ENCODE assay signal across 18 mouse cellular contexts in genomic region chr8:110820257-110820656, GRCm38 (mm10). TPM values are rescaled to one million over a fixed set of nuclear protein-coding genes. Genes with fewer than 3 reads are reported as not detected.
A peak's percentile ranks its signal among the peaks of the same experiment; 100 is the strongest.
DNase-seq lines count a peak whose midpoint lies in the region; ATAC-seq and TF ChIP-seq lines count a peak whose summit lies in the region.
"Had no signal": no experiment of that assay in that cellular context is flagged by ENCODE, and none has a peak within 500 bp of the region (broad histone marks: within the 10 kb centered on the region; RNA-seq: fewer than 3 reads in every experiment).

No protein-coding gene starts in this region.

- no peak overlapping the region for H3K4me3 ChIP-seq in forebrain, postnatal 0 days (ENCODE audit: low read depth, low read length)
- no peak overlapping the region for H3K4me3 ChIP-seq in forebrain, embryonic 11.5 days (ENCODE audit: low read depth, low read length)
- no peak overlapping the region for H3K4me3 ChIP-seq in lung, adult 2 months (replicated peaks; ENCODE audit: extremely low read depth, low read depth, low read length)
- H3K4me3 ChIP-seq: embryonic facial prominence, embryonic 10.5 days; forebrain, embryonic 10.5 days; heart, embryonic 13.5 days; hindbrain, embryonic 15.5 days had no signal

- TF ChIP-seq POLR2A in lung, adult 2 months (IDR thresholded peaks at IDR 0.05; ENCODE audit: borderline replicate concordance, extremely low read depth, low read depth, low read length) = no peak

- H3K36me3 ChIP-seq in forebrain, postnatal 0 days (ENCODE audit: insufficient read depth) = peaks cover 95% of the 10 kb centered on the region
- peaks cover 46% of the 10 kb centered on the region for H3K36me3 ChIP-seq in forebrain, embryonic 11.5 days (ENCODE audit: control insufficient read depth, insufficient read depth, low read length)

- H3K27ac ChIP-seq in forebrain, postnatal 0 days (ENCODE audit: low read depth, low read length) = no peak overlapping the region
- no peak overlapping the region for H3K27ac ChIP-seq in forebrain, embryonic 11.5 days (ENCODE audit: low read depth, low read length)
- H3K27ac ChIP-seq: embryonic facial prominence, embryonic 10.5 days; forebrain, embryonic 10.5 days; heart, embryonic 13.5 days; hindbrain, embryonic 15.5 days had no signal

- H3K9me3 ChIP-seq in forebrain, postnatal 0 days (ENCODE audit: low read length) = no peaks in the 10 kb centered on the region
- H3K9me3 ChIP-seq in forebrain, embryonic 11.5 days (ENCODE audit: control insufficient read depth, low read length) = no peaks in the 10 kb centered on the region
- H3K9me3 ChIP-seq: embryonic facial prominence, embryonic 10.5 days; forebrain, embryonic 10.5 days; heart, embryonic 13.5 days; hindbrain, embryonic 15.5 days had no signal

- no peaks in the 10 kb centered on the region for H3K27me3 ChIP-seq in forebrain, postnatal 0 days (ENCODE audit: insufficient read depth, low read length)
- H3K27me3 ChIP-seq in forebrain, embryonic 11.5 days (ENCODE audit: control insufficient read depth, insufficient read depth, low read length) = no peaks in the 10 kb centered on the region
- H3K27me3 ChIP-seq: CH12.LX; heart, embryonic 13.5 days; hindbrain, embryonic 15.5 days had no signal

- H3K4me1 ChIP-seq in forebrain, postnatal 0 days (ENCODE audit: insufficient read depth) = no peaks in the 10 kb centered on the region
- no peaks in the 10 kb centered on the region for H3K4me1 ChIP-seq in forebrain, embryonic 11.5 days (replicated peaks; ENCODE audit: control insufficient read depth, insufficient read depth, low read length)
- H3K4me1 ChIP-seq in lung, adult 2 months (ENCODE audit: control insufficient read depth, insufficient read depth, low read length) = no peaks in the 10 kb centered on the region; the same call in 1 of the 2 replicates
- H3K4me1 ChIP-seq: embryonic facial prominence, embryonic 10.5 days; forebrain, embryonic 10.5 days; hindbrain, embryonic 15.5 days had no signal

- peak; percentile 21 for DNase-seq in forebrain, postnatal 0 days
- DNase-seq in forebrain, embryonic 11.5 days (ENCODE audit: low spot score) = no peak
- DNase-seq in lung, postnatal 25 days (ENCODE audit: low spot score) = peak; percentile 8
- DNase-seq in lung, adult 2 months = no peak
- peak; percentile 89 for DNase-seq in adipocyte (ENCODE audit: low spot score)
- DNase-seq in fat pad, adult 2 months (ENCODE audit: extremely low read depth, low read depth, low spot score) = peak; percentile 83
- DNase-seq: adrenal gland, postnatal 14 days; cerebellum, adult 2 months; cerebellum, postnatal 10 days; gastrocnemius, postnatal 10 days; heart, postnatal 36 days had no signal

- WGBS in forebrain, postnatal 0 days = 90% methylated on average over 2 of the region's 2 CpGs
- 93% methylated on average over 2 of the region's 2 CpGs for WGBS in forebrain, embryonic 11.5 days
- WGBS in lung, adult 2 months = 70% methylated on average over 2 of the region's 2 CpGs

- no peak overlapping the region for H3K9ac ChIP-seq in forebrain, postnatal 0 days
- H3K9ac ChIP-seq in forebrain, embryonic 11.5 days (ENCODE audit: low read length) = no peak overlapping the region
- H3K9ac ChIP-seq: heart, embryonic 13.5 days; hindbrain, embryonic 15.5 days had no signal

- TF ChIP-seq CTCF in forebrain, postnatal 0 days (IDR thresholded peaks at IDR 0.05; ENCODE audit: low read depth) = no peak
- no peak for TF ChIP-seq CTCF in lung, adult 2 months (IDR thresholded peaks at IDR 0.05; ENCODE audit: insufficient read depth, low read length)

- ATAC-seq in forebrain, postnatal 0 days = no peak
- ATAC-seq in forebrain, embryonic 11.5 days (replicated peaks; ENCODE audit: low FRiP score) = no peak
- no peak for ATAC-seq in inflammation-experienced regulatory T-cells, adult 6 months
- ATAC-seq: intestine, postnatal 0 days had no signal

- no peak overlapping the region for H3K4me2 ChIP-seq in forebrain, postnatal 0 days (ENCODE audit: low read depth)
- no peak overlapping the region for H3K4me2 ChIP-seq in forebrain, embryonic 11.5 days (ENCODE audit: low read depth, low read length, severe bottlenecking)
- H3K4me2 ChIP-seq: heart, embryonic 13.5 days; hindbrain, embryonic 15.5 days had no signal

RNA-seq across cellular contexts. Expression of gene Il34, which starts 14.5 kb away (rescaled TPM):
- total RNA-seq in forebrain, postnatal 0 days (2014; rRNA removed) = 10.2 and 11.1 TPM in 2 replicates
- polyA plus RNA-seq in forebrain, postnatal 0 days (2015; fragmentation: Nextera tagmentation; extraction: Ambion mirVana) = 8.8 and 9.1 TPM in 2 replicates
- 0.25 and 0.29 TPM in 2 replicates for polyA plus RNA-seq in forebrain, embryonic 11.5 days (2014; fragmentation: Nextera tagmentation; extraction: Ambion mirVana)
- 35.4 and 40.4 TPM in 2 replicates for polyA plus RNA-seq in lung, adult 2 months (2012; rRNA removed)
- not detected for polyA plus RNA-seq in inflammation-experienced regulatory T-cells, adult 6 months (2017; shearing (Covaris generic))

RNA-seq across cellular contexts. Expression of gene Cog4, which starts 26.1 kb away (rescaled TPM):
- 50.5 and 63.5 TPM in 2 replicates for total RNA-seq in forebrain, postnatal 0 days (2014; rRNA removed)
- polyA plus RNA-seq in forebrain, postnatal 0 days (2015; fragmentation: Nextera tagmentation; extraction: Ambion mirVana) = 35.2 and 45.3 TPM in 2 replicates
- 63.9 and 64.3 TPM in 2 replicates for polyA plus RNA-seq in forebrain, embryonic 11.5 days (2014; fragmentation: Nextera tagmentation; extraction: Ambion mirVana)
- polyA plus RNA-seq in lung, adult 2 months (2012; rRNA removed) = 19.2 and 26.8 TPM in 2 replicates
- polyA plus RNA-seq in inflammation-experienced regulatory T-cells, adult 6 months (2017; shearing (Covaris generic)) = 10 to 100 TPM; 52.3 to 72.4 (median 53.1) TPM

RNA-seq across cellular contexts. Expression of gene Sf3b3, which starts 26.3 kb away (rescaled TPM):
- total RNA-seq in forebrain, postnatal 0 days (2014; rRNA removed) = 80.3 and 99.2 TPM in 2 replicates
- 52.9 and 64.8 TPM in 2 replicates for polyA plus RNA-seq in forebrain, postnatal 0 days (2015; fragmentation: Nextera tagmentation; extraction: Ambion mirVana)
- polyA plus RNA-seq in forebrain, embryonic 11.5 days (2014; fragmentation: Nextera tagmentation; extraction: Ambion mirVana) = 231 and 232 TPM in 2 replicates
- polyA plus RNA-seq in lung, adult 2 months (2012; rRNA removed) = 22.3 and 33.3 TPM in 2 replicates
- polyA plus RNA-seq in inflammation-experienced regulatory T-cells, adult 6 months (2017; shearing (Covaris generic)) = 100 to 1,000 TPM in 1 of 3 experiments, 10 to 100 TPM in 2; 80.5 to 101 (median 90.8) TPM

Comparison
In these comparisons a context has a peak if more than half of its experiments do, and no peak if none do; other contexts are left out.
1. DNase-seq: peak in forebrain, postnatal 0 days (single experiment), lung, postnatal 25 days (single experiment), adipocyte (single experiment) and fat pad, adult 2 months (single experiment); none in forebrain, embryonic 11.5 days (single experiment) and lung, adult 2 months (single experiment).